Mouse (Mus musculus): ENCODE data around the gene Grin3b. TPM values are rescaled to one million over a fixed set of nuclear protein-coding genes. Genes with fewer than 3 reads are reported as not detected.
A peak's percentile ranks its signal among the peaks of the same experiment; 100 is the strongest.

Gene Grin3b
- polyA plus RNA-seq, 1 experiment from 2014 or later = 0.17 TPM

DNA sequence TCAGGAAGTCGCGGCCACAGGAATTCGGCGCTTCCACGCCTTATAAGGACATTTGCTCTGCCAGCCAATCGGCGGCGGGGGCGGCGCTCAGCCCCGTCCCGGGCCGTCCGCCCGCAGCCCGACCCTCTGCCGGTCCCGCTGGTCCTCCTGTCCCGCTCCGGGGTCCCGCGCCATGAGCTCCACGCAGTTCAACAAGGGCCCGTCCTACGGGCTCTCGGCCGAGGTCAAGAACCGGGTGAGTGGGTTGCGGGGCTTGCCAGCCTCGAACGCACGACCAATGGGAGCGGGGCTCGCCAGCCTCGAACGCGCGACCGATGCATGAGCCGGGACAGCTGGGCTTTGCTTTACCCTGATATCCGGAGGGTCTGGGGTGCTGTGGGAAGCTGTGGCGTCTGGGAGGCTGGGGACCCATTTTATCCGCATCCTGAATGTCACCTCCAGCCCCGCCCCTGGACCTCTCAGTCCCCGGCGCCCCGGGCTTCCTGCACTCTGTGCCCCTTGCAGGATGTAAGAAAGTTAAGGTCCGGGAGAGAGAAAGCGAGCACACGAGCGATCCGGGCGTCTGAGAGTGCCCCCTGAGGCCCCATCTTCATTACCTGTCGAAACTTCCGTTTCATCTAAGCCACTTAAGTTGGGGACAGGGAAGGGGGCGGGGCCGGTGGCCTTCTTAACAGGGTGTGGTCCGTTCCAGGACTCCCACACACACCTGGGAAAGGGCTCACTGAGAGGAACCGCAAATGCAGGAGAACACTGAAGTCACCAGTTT lies 18.2 kb downstream of the Grin3b start, which contains the start of gene Cnn2:
TSS of gene Cnn2 (plus strand) at position 79 of the 766 bp plus-strand sequence.
- DNase-seq (ENCODE audit: low spot score) (peak; percentile 73), ATAC-seq (ENCODE audit: low FRiP score, low TSS enrichment) (no peak)
- TF ChIP-seq EP300 (optimal IDR thresholded peaks at IDR 0.05) (no peak), CTCF (IDR thresholded peaks at IDR 0.05; ENCODE audit: low read depth) (no peak)
- Histone ChIP-seq H3K36me3 (ENCODE audit: control insufficient read depth, insufficient read depth, low read length) (peaks cover 6% of the 10 kb centered on the region; the same call in 1 of the 2 replicates), H3K4me2 (replicated peaks; ENCODE audit: low read depth) (peak within 1 kb of the TSS; percentile 90), H3K27ac (replicated peaks) (peak within 1 kb of the TSS; percentile 98), H3K9ac (ENCODE audit: low read length) (peak within 1 kb of the TSS; percentile 90), H3K27me3 (ENCODE audit: control insufficient read depth, insufficient read depth, low read length) (no peaks in the 10 kb centered on the region), H3K4me1 (replicated peaks; ENCODE audit: control insufficient read depth, insufficient read depth) (peaks cover 2% of the 10 kb centered on the region), H3K4me3 (ENCODE audit: low read depth, low read length) (peak within 1 kb of the TSS; percentile 75), H3K9me3 (ENCODE audit: control insufficient read depth, low read length) (no peaks in the 10 kb centered on the region)
- WGBS = under 1% methylated on average over 59 of the region's 59 CpGs

DNA sequence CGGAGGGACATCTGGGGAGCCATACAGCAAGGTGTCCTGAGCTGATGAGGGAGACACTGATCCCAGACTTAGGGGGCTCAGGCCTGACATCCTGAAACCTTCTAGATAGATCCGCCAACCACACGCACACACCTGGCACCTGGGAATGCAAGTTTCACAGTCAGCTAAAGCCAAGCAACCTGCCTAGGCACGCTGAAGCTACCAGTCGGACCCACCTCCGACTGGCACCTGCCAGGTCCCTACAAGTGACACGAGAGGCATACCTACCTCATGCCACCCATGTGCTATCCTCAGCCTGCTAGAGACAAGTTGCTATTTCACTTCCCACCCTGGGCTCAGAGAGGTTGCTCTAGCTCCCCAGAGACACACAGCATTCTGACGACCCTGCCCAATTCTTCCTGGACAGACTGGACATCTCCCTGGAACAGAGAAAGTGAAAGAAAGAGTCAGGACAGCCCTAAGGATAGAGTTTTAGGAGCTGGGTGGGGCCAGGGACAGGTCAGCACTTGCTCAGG lies 18.8 kb downstream of the Grin3b start:
- ATAC-seq (ENCODE audit: low FRiP score, low TSS enrichment) (no peak), DNase-seq (ENCODE audit: low spot score) (no peak)
- H3K9me3 ChIP-seq (ENCODE audit: control insufficient read depth, low read length) = no peaks in the 10 kb centered on the region
- H3K27me3 ChIP-seq (ENCODE audit: control insufficient read depth, insufficient read depth, low read length) = no peaks in the 10 kb centered on the region
- H3K36me3 ChIP-seq (ENCODE audit: control insufficient read depth, insufficient read depth, low read length) = peaks cover 11% of the 10 kb centered on the region
- H3K9ac ChIP-seq (ENCODE audit: low read length) = peak overlapping the region; percentile 90
- 12% methylated on average over 8 of the region's 8 CpGs for WGBS
- H3K27ac ChIP-seq (replicated peaks) = peak overlapping the region; percentile 98
- TF ChIP-seq EP300 (optimal IDR thresholded peaks at IDR 0.05) (peak; percentile 34), CTCF (IDR thresholded peaks at IDR 0.05; ENCODE audit: low read depth) (no peak)
- peaks cover 2% of the 10 kb centered on the region for H3K4me1 ChIP-seq (replicated peaks; ENCODE audit: control insufficient read depth, insufficient read depth)
- H3K4me3 ChIP-seq (ENCODE audit: low read depth, low read length) = peak overlapping the region; percentile 75
- H3K4me2 ChIP-seq (replicated peaks; ENCODE audit: low read depth) = peak overlapping the region; percentile 90

DNA sequence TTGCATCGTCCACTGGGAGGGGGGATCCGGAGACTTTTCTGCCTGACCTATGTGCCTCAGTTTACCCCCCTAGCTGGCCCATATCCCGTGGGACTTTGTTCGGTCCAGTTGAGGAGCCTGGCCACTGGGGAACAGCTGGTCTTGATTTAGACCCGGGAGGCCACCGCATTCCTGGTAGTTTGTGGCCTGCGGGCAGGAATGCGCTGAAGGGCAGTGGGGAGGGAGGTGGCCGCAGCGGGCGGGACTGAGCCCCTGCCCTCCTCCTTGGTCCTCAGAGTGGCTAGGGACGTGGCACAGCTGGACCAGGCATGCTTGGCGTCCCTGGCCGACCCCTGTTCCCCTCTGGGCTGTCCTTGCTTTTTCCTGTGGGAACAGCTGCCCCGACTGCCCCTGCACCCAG lies 19.4 kb downstream of the Grin3b start:
- H3K27ac ChIP-seq (replicated peaks) = peak overlapping the region; percentile 98
- peak overlapping the region; percentile 90 for H3K4me2 ChIP-seq (replicated peaks; ENCODE audit: low read depth)
- WGBS = 21% methylated on average over 15 of the region's 15 CpGs
- ATAC-seq (ENCODE audit: low FRiP score, low TSS enrichment) = no peak
- peak overlapping the region; percentile 75 for H3K4me3 ChIP-seq (ENCODE audit: low read depth, low read length)
- H3K27me3 ChIP-seq (ENCODE audit: control insufficient read depth, insufficient read depth, low read length) = no peaks in the 10 kb centered on the region
- peaks cover 15% of the 10 kb centered on the region for H3K36me3 ChIP-seq (ENCODE audit: control insufficient read depth, insufficient read depth, low read length)
- no peak for TF ChIP-seq CTCF (IDR thresholded peaks at IDR 0.05; ENCODE audit: low read depth)
- TF ChIP-seq EP300 (optimal IDR thresholded peaks at IDR 0.05) = no peak
- no peaks in the 10 kb centered on the region for H3K9me3 ChIP-seq (ENCODE audit: control insufficient read depth, low read length)
- peaks cover 2% of the 10 kb centered on the region for H3K4me1 ChIP-seq (replicated peaks; ENCODE audit: control insufficient read depth, insufficient read depth)
- DNase-seq (ENCODE audit: low spot score) = no peak
- peak overlapping the region; percentile 90 for H3K9ac ChIP-seq (ENCODE audit: low read length)

DNA sequence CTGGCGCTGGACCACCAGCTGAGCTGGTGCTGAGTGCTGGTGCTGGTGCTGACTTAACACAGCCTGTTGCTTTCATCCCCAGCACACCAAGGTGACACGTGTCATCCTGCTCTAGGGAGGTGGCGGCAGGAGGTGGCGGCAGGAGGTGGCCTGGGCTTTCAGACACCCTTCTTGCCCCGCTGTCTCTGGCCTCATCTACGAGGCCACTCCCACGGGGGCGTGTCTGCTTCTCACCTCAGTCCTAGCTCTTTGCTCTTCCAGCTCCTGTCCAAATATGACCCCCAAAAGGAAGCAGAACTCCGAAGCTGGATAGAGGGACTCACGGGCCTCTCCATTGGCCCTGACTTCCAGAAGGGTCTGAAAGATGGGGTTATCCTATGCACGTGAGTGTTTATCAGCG lies 20.6 kb downstream of the Grin3b start:
- peaks cover 17% of the 10 kb centered on the region for H3K36me3 ChIP-seq (ENCODE audit: control insufficient read depth, insufficient read depth, low read length)
- DNase-seq (ENCODE audit: low spot score) (no peak), ATAC-seq (ENCODE audit: low FRiP score, low TSS enrichment) (no peak)
- H3K9ac ChIP-seq (ENCODE audit: low read length) = no peak overlapping the region
- 64% methylated on average over 12 of the region's 12 CpGs for WGBS
- H3K4me2 ChIP-seq (replicated peaks; ENCODE audit: low read depth) = peak overlapping the region; percentile 90
- peaks cover 2% of the 10 kb centered on the region for H3K4me1 ChIP-seq (replicated peaks; ENCODE audit: control insufficient read depth, insufficient read depth)
- no peaks in the 10 kb centered on the region for H3K9me3 ChIP-seq (ENCODE audit: control insufficient read depth, low read length)
- H3K27me3 ChIP-seq (ENCODE audit: control insufficient read depth, insufficient read depth, low read length) = no peaks in the 10 kb centered on the region
- H3K27ac ChIP-seq (replicated peaks) = no peak overlapping the region
- TF ChIP-seq EP300 (optimal IDR thresholded peaks at IDR 0.05) (no peak), CTCF (IDR thresholded peaks at IDR 0.05; ENCODE audit: low read depth) (no peak)
- peak overlapping the region; percentile 75 for H3K4me3 ChIP-seq (ENCODE audit: low read depth, low read length)

- Histone ChIP-seq H3K4me1 (replicated peaks; ENCODE audit: control insufficient read depth, insufficient read depth) (no peaks in the 10 kb centered on the region; the same call in 1 of the 2 replicates), H3K4me2 (replicated peaks; ENCODE audit: low read depth) (no peak overlapping the region), H3K27ac (replicated peaks) (no peak overlapping the region), H3K9me3 (ENCODE audit: control insufficient read depth, low read length) (no peaks in the 10 kb centered on the region), H3K4me3 (ENCODE audit: low read depth, low read length) (peak overlapping the region; percentile 10; the same call in 1 of the 2 replicates), H3K36me3 (ENCODE audit: control insufficient read depth, insufficient read depth, low read length) (peaks cover 17% of the 10 kb centered on the region), H3K9ac (ENCODE audit: low read length) (no peak overlapping the region), H3K27me3 (ENCODE audit: control insufficient read depth, insufficient read depth, low read length) (no peaks in the 10 kb centered on the region)
- no peak for DNase-seq (ENCODE audit: low spot score)
- WGBS = 84% methylated on average over 6 of the region's 6 CpGs
- TF ChIP-seq EP300 (optimal IDR thresholded peaks at IDR 0.05) (no peak), CTCF (IDR thresholded peaks at IDR 0.05; ENCODE audit: low read depth) (peak; percentile 57)
- no peak for ATAC-seq (ENCODE audit: low FRiP score, low TSS enrichment)
Measured at GRCm38 (mm10) chr10:79991548-79991947, 21.0 kb downstream of the Grin3b start.
